Mouse (Mus musculus): ENCODE data around the gene Rnf187.

Gene Rnf187

GRCm38 (mm10) chr11:58916879-58917744, 21.6 kb downstream of the Rnf187 start:
- in situ Hi-C loops (cut with MboI; ENCODE audit: unreplicated experiment in 2 of 2): loop anchor here in 1 of 2 experiments (10.0 kb wide), 1 partner anchor 682 kb away; no protein-coding TSS in a partner anchor

- in situ Hi-C loops (cut with MboI; ENCODE audit: unreplicated experiment in 2 of 2): loop anchor here in 1 of 2 experiments (10.0 kb wide), 1 partner anchor 680 kb away; no protein-coding TSS in a partner anchor
Measured at GRCm38 (mm10) chr11:58914461-58915028, 24.2 kb downstream of the Rnf187 start.

- in situ Hi-C loops (cut with MboI; ENCODE audit: unreplicated experiment in 2 of 2): loop anchor here in 1 of 2 experiments (10.0 kb wide), 1 partner anchor 679 kb away; no protein-coding TSS in a partner anchor
Measured at GRCm38 (mm10) chr11:58913776-58914175, 24.9 kb downstream of the Rnf187 start.

- in situ Hi-C loops (cut with MboI; ENCODE audit: unreplicated experiment in 2 of 2): no loop called here
Measured at GRCm38 (mm10) chr11:58904838-58905237, 33.9 kb downstream of the Rnf187 start.

GRCm38 (mm10) chr11:58904410-58904718, 34.4 kb downstream of the Rnf187 start:
- in situ Hi-C loops (cut with MboI; ENCODE audit: unreplicated experiment in 2 of 2): no loop called here

GRCm38 (mm10) chr11:58903511-58904409, 35.0 kb downstream of the Rnf187 start, which contains the start of gene Zfp39:
Gene Zfp39 (minus strand): TSS chr11:58904225.
- in situ Hi-C loops (cut with MboI; ENCODE audit: unreplicated experiment in 2 of 2): no loop called here

GRCm38 (mm10) chr11:58901080-58901479, 37.6 kb downstream of the Rnf187 start:
- in situ Hi-C loops (cut with MboI; ENCODE audit: unreplicated experiment in 2 of 2): no loop called here

GRCm38 (mm10) chr11:58897485-58897884, 41.2 kb downstream of the Rnf187 start:
- in situ Hi-C loops (cut with MboI; ENCODE audit: unreplicated experiment in 2 of 2): loop anchor here in 1 of 2 experiments (5.0 kb wide), 1 partner anchor 35 kb away; no protein-coding TSS in a partner anchor

- in situ Hi-C loops (cut with MboI; ENCODE audit: unreplicated experiment in 2 of 2): no loop called here
Measured at GRCm38 (mm10) chr11:58894456-58894855, 44.3 kb downstream of the Rnf187 start.

GRCm38 (mm10) chr11:58890511-58890910, 48.2 kb downstream of the Rnf187 start:
- in situ Hi-C loops (cut with MboI; ENCODE audit: unreplicated experiment in 2 of 2): no loop called here

GRCm38 (mm10) chr11:58883756-58884155, 55.0 kb downstream of the Rnf187 start:
- in situ Hi-C loops (cut with MboI; ENCODE audit: unreplicated experiment in 2 of 2): no loop called here

Data from v-Abl transformed pro-B cells (cell line).